Mouse (Mus musculus) 3134 (cell line): ENCODE results near the gene Cnn1.
"Not testable (repeated sequence)": the region's sequence is repeated elsewhere in the genome, so short reads cannot be mapped to it uniquely, and the experiment has no call there.

Source experiments
- DNase-seq: peaks from one replicate; pipeline ENCODE4 v3.0.0-alpha.2; 2011; ENCODE audit warnings: low spot score; ENCODE audit not compliant: insufficient read length; ENCODE audit errors: extremely low read depth

Gene Cnn1

DNA sequence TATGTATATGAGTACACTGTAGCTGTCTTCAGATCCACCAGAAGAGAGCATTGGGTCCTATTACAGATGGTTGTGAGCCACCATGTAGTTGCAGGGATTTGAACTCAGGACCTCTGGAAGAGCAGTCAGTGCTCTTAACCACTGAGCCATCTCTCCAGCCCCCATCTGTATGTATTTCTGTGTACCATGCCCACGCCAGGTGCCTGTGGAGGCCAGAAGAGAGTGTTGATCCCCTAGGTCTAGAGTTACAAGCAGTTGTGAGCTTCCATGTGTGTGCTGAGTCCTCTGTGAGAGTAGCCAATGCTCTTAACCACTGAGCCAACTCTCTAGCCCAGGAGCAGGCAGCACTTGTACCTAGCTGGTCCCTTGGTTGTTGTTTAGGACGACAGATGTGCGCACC, 25.2 kb downstream of the Cnn1 start:
- no peak for DNase-seq

DNA sequence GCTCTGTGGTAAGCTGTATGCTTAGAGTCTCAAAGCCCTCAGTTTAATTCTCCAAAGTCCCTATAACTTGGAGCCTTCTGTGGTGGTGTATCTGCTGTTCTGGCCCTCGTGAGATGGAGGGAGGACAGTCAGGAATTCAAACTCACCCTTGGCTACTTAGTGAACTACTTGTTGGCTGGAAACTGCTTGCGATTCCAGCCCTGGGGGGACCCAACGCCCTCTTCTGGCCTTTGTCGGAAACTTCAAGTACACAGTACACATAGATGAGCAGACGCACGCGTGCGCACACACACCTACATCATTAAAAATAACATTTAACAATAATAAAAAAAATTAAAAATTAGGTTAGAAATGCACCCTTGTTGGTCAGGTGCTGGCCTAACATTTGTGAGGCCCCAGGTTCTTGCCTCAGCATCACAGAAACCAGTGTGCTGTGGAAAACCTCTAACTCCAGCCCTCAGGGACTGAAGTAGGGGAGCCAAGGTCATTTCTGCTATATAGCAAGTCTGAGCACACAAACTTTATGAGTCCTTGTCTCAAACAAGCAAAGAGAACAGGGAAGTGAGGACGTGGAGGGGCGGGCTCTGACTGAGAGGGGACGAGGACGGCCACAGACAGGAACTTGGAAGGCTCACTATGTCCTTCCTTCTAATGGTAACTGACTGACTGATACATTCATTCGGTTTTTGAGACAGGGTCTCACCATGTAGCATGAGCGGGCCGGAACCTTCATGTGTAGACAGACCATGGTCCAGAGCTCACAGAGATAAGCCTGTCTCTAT, 26.4 kb downstream of the Cnn1 start:
- no peak for DNase-seq

DNA sequence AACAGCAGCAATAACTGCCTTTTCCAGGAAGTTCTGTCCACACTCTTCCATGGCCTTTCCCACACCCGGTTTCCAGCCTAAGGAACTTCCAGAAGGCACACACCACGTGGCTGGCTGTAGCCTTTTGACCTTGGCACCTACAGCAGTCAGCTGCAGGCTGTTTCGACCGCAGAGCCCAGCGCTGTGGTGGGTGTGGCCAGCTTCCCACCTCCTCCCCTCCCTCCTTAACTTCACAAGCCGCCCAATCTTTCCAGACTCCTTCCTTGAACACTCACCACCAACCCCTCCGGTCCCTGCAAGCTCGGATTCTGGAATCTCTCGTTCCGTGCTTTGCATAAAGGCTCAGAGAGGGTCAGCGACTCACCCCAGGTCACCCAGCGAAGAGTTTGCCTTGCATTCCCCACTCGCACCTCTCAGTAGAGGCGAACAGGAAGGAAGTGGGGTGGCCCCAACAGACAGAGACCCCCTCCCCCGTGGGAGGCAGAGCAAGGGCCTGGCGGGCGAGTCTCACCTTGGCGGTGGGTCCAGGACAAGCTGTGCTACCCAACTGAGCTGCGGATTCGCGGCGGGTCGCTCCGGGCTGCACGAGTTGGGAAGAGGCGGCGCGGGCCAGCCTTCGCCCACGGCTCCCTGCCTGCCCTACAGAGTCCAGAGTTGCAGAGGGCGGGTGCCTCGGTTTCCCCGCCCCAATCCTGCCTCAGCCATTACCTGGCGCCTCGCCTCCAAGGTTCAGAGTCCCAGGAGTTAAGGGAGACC, 32.4 kb downstream of the Cnn1 start:
- DNase-seq: no peak

DNA sequence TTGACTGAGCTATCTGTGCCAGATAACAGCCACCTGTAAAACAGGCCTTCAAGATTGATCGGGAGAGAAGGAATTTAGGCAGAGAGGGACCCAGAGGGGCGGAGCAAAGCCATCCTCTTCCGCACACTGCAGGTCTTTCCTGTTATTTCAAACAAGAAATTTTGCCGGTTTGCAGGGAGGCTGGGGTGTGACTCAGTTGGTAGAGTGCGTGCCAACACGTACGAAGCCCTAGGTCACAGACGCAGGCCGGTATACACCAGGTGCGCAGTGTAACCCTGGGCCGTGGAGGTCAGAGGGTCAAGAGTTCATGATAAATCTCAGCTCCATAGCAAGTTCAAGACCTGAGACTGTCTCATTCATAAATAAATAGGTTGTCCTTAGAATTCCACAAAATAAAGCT, 33.2 kb downstream of the Cnn1 start:
- no peak for DNase-seq

DNA sequence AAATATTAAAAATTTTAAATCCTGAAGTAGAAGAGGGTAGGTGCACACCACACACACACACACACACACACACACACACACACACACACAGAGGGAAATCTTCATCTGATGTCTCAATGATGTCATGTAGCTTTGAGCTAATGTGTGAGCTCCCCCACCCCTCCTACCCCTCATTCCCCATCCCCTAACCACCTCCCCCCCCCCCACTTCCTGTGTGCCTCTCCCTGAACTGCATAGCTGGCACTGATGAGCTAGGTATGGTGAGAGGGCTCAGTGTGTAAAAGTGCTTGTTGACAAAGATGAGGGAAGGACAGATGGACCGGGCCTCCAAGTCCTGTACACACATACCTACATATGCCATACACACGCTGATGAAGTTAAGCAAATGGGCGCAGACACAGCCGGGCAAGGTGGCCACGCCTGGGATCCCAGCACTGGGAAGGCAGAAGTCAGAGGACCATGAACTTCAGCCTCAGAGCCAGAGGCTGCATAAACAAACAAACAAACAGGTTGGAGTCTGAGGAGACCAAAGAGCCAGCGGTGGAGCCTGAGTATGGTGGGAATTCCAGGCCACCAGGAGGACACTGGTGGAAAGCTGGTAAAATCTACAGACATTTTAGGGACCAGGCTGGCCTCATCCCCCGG, 35.4 kb downstream of the Cnn1 start:
- DNase-seq: no peak

DNA sequence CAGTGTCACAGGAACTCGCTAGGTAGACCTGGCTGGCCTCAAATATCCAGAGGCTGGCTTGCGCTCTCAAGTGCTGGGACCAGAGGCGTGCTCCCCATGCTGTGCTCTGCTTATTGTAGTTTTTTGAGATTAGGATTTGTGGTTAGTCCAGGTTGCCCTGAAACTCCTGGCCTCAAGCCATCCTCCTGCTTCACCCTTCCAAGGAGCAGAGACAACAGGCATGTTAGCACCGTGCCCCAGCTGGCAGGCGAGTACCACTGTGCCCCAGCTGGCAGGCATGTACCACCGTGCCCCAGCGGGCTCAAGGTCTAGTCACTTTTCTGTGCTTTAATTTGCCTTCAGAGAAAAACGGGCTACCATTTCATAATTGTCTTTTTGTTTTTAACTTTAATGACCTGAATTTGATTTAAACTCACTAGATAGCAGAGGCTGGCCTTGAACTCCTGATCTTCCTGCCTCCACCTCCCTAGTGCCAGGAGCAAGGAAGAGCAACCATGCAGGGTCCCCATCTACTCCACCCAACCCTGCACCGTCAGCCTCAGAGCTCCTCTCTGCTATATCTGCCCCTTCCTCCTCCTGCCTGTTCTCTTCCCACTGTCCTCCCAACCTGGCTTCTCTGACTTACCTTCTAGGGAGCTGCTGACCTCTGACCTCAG, 36.1 kb downstream of the Cnn1 start:
- DNase-seq: no peak

DNA sequence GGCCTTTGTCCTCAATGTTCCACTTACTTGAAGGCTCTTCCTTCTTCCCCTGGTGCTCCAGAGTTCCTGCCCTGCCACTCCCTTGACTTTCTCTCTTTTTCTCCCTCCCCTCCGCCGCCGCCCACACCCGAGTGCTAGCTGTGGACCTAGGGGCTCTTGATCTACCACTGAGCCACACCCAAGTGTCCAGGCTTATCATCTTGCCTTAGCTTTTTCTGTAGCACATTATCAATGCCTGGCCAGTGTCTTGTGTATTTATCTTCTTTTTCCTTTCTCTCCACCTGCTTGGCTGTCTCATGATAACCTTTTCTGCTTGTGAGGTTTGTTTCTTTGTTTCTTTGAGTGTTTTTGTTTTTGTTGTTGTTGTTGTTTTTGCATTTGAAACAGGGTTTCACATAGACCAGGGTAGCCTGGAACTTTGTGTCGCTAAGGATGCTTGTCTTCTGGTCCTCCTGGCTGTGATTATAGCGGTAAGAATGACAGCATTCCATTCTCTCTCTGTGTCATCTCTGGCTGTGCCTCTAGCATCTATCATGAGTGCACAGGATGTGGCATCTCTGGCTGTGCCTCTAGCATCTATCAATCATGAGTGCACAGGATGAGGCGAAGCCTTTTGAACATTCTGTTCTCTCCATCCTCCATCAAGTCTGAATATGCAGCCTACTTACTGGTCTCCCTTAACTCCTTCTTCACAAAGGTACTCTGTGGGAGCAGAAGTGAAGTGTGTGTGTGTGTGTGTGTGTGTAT, 36.8 kb downstream of the Cnn1 start, which contains the start of gene Acp5:
Gene Acp5, minus strand, starts transcription at position 68 of the 747 bp plus-strand sequence.
- no peak for DNase-seq

DNA sequence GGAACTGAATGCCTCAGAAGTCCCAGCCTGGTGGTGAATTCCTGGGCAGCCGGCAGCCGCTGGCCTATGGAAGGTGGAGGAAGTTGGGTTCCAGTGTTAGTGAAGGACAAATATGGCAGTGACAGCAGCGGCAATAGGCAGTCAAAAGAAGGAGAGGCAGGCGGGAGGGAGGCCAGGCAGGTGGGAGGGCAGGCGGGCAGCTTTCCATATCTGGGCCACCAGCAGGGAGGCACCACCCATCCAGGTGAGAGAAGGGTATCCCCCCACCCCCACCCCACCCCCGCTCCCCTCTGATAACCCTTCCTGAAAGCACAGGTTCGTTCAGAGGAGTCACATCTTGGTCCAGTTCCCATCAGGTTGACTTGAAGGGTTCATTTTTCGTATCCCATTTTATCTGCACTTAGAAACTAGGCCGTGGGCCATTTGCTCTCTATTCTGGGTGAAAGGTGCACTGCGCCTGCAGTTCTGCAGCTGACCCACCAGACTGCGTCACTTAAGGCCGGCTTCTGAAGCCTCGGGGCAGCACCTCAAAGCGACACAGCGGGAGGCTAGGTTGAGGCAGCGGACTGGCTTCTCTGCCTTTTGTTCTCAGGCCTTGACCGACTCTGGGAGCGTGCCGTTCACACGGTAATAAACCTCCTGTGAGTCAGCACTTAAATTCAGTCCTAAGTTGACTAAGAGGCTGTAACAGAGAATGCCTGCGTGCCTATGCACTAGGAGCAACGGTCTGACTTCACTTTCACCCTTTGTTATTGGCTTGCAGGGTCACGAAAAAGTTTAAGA, 37.9 kb downstream of the Cnn1 start:
- peak; percentile 59 for DNase-seq

DNA sequence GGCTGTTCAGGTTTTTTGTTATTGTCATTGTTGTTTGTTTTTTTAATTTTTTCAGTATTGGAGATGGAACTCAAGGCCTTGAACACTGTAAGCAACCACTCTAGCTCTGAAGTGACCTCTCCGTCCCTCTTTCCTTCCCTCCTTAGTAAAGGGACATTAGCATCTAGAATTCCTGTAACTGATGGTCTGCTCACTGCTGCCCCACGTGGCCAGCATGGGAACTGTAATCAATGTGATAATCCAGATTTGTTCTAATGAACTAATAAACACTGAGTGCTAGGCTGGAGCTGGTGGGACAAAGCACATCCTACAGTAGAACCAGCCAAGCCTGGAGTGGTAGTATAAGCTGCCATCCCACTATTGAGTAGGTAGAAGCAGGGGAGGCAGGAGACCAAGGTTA, 39.5 kb downstream of the Cnn1 start:
- no peak for DNase-seq

DNA sequence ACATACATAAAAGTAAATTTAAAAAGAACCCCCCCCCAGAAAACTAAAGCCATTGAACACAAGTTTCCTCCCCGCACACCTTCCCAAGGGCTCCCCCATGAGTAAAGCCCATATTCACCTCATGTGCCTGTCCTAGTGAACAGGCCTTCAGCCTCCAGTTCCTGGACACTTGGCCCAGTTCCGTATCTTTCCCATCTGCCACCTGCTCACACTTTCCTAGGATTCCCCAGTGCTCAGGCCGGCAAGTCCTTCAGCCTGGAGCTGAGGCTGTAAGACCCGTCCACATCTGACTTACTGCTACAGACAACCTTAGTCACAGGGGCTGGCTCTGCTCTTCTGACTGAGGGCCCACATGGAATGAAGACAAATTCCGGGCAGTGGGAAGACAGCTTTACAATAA, 40.7 kb downstream of the Cnn1 start:
- no peak for DNase-seq

DNA sequence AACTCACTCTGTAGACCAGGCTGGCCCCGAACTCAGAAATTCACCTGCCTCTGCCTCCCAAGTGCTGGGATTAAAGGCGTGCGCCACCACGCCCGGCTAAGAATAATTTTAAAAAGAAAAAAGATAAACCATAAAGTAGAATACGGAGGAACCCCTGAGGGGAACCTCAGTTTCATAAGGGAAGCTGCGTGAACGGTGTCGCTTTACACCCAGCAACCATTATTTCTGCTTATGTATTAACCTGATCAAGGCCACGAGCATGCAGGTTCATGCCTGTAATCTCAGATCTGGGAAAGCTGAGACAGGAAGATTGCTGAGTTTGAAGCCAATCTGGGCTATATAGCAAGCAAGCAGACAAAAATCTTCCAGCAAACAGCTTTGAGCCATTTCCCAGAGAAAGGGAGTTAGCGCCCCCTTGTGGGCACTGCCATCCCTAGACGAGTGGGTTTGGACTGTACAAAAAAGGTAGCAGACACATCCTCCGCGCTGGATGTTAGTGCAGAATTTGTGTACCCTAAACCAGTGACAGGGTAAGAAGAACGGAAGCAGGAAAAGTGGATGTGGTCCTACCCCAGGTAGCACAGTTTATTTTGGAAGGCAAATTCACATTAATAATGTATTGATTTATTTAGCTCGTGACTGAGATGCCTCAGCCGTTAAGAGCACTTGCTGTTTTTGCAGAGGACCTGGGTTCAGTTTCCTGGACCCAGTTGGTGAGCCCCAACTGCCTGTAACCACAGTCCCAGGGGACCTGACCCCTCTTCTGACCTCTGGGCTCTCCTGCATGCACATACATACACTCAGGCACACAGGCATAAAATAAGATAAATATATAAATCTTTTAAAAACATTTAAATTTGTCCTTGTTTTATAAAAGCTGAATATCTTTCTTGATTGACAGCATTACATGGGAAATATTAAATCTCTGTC, 44.4 kb downstream of the Cnn1 start:
- DNase-seq: no peak

DNA sequence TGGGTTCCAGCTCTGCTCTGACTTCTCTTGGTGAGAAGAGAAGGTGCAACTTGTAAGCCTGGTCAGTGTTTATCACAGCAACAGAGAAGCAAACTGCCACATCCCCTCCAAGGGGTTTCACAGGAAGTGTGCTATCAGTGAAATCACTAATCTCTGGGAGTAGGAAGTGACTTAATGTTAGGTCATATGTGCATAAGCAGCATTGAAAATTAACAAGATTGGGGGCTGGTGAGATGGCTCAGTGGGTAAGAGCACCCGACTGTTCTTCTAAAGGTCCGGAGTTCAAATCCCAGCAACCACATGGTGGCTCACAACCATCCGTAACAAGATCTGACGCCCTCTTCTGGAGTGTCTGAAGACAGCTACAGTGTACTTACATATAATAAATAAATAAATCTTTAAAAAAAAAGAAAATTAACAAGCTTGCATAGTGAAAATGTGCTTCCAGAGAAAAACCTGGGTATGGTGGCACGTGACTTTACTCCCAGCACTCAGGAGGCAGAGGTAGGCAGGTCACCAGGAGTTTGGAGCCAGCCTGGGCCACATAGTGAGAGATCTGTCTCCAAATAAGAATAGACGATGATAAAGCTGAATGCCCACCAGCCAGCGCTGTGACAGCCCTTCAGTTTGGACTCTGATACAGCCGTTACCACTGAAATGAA, 45.4 kb downstream of the Cnn1 start:
- DNase-seq: no peak

DNA sequence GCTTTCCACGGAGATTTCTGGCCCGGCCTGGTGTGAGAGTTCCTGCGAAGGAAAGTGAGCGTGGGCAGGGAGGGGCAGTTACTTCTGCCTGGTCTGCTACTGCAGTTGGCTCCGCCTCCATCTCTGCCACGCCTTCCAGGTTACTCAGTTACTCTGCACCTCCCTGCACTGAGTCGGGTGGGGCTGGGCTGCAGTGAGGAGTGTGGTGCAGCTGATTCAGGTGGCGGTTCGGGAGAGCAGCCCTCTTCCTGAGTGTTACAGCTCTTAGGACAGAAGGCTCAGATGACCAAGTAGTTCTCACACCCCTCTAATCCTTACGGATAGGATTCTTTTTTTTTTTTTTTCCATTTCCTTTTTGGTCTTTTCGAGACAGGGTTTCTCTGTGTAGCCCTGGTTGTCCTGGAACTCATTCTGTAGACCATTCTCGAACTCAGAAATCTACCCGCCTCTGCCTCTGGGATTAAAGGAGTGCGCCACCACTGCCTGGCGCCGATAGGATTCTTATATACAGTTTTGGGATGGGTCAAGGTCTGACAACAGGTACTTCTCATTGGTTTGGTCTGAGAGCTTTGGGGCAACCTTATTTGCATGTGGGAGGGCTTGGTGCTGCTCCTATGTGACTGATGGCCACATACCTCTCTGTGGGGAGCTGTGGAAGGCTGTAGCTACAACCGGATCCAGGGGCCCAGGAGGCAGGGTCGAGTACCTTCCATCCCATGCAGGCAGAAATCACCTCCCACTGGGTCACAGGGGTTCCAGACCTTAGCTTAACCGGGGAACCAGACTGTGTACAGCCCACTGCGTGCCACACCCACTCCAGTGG, 50.6 kb downstream of the Cnn1 start:
- DNase-seq: no peak

DNA sequence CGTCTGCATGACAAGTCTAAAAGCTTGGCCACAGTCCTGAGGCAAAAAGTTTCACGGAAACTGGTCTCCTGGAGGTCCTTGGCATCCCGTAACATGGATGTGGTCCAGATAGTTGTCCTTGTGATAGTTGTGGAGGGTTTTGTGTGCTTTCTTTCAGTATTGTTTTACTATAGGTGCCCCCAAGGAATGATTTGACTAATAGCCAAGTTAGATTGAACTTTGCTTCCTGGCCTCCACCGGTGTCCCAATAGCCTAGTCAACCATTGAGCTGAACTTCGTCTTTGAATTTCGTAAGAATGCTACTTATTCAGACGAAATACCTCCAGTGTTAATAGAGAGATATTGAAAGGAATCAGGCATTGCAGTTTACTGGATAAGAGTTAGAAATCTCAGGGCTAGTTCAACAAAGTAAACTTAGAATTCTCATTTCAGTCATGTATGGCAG, 51.3 kb downstream of the Cnn1 start:
- DNase-seq: not testable (repeated sequence)

DNA sequence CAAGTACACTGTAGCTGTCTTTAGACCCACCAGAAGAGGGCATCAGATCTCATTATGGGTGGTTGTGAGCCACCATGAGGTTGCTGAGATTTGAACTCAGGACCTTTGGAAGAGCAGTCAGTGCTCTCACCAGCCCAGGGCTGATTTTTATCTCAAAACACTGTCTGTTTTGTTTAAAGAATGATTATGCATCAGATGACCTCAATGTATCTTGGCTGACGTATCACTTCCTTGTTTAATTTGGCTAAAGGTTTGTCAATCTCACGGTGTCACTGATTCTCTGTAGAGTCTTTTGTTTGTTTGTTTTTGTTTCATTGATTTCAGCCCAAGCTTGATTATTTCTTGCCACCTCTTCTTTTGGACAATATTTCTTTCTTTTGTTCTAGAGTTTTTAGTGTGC, 51.9 kb downstream of the Cnn1 start:
- no peak for DNase-seq

DNA sequence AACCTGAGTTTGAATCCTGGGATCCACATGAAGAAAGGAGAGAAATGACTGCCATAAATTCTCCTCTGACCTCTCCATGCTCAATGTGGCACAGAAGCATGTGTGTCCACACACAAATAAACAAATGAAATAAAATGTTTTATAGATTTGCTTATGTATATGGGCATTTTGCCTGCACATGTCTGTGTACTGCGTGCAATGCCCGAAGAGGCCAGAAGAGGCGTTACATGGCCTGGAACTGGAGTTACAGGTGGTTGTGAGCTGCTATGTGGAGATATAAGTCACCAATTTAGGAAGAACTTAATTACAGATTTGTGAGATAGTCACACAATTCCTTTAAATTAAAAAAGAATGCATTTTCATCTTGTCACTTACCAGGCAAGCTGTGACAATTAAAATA, 54.8 kb downstream of the Cnn1 start:
- DNase-seq: no peak

DNA sequence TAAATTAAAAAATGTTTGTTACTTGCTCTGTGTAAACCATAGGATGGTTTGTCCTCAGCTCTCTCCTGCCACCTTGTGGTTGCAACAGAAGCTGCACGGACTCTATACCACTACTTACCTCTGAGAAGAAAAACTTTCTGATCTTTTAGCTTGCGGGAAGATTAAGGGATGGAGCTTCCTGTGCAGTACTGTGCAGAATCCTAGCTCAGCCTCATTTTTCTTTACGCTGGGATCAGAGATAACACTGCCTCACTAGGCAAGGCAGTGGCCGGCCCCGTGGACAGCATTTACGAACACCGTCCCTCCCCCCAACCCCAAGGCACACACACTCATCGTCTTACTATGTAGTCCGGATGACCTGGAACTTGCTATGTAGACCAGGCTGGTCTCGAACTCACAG, 56.6 kb downstream of the Cnn1 start:
- peak; percentile 56 for DNase-seq
